Mouse (Mus musculus): ENCODE measurements around the gene Ncoa4. TPM values are rescaled to one million over a fixed set of nuclear protein-coding genes. Genes with fewer than 3 reads are reported as not detected.
A peak's percentile ranks its signal among the peaks of the same experiment; 100 is the strongest.
"Not testable (repeated sequence)": the region's sequence is repeated elsewhere in the genome, so short reads cannot be mapped to it uniquely, and the experiment has no call there.

The Ncoa4 gene
- polyA plus RNA-seq, 1 experiment from 2014 or later: 93.5 TPM

DNA sequence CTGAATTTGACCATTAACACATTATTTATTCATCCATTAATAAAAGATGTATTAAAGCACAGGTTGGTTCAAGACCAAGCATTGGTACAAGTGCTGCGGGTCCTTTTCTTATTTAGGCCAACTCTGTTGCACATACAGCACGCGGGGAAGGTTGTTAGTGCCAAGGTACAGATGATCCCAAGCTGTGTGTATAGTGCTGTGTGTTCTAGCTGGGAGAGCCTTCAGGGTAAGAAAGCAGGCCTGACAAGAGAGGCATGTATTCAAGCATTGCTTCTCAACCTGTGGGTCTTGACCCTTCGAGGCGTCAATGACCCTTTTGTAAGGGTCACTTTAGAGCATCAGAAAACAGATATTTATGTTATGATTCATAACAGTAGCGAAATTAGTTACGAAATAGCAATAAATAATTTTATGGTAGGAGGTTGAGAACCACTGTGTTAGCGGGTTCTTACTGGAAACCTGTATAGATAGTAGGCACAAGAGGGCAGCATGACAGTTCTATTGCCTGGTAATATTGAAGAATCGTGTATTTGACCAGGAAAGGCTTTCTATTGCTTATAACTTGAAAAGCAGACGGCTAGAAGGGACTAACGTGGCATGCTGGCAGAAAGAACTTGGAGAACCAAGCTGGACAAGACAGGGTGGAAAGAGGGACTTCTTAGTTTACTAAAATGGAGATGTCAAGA is 3.7 kb downstream of the Ncoa4 start:
- Histone ChIP-seq H3K27ac (no peak overlapping the region), H3K9ac (no peak overlapping the region), H3K27me3 (no peaks in the 10 kb centered on the region), H3K4me2 (no peak overlapping the region), H3K4me1 (replicated peaks) (peaks cover 42% of the 10 kb centered on the region), H3K36me3 (no peaks in the 10 kb centered on the region), H3K4me3 (no peak overlapping the region), H3K9me3 (no peaks in the 10 kb centered on the region)
- 94% methylated on average over 11 of the region's 11 CpGs for WGBS
- ATAC-seq (ENCODE audit: low FRiP score): no peak

GRCm38 (mm10) chr14:32164173-32165051 is 4.7 kb downstream of the Ncoa4 start:
- Histone ChIP-seq H3K27ac (no peak overlapping the region), H3K9ac (no peak overlapping the region), H3K4me2 (peak overlapping the region; percentile 98; the same call in 1 of the 2 replicates), H3K4me3 (no peak overlapping the region), H3K9me3 (no peaks in the 10 kb centered on the region), H3K4me1 (replicated peaks) (peaks cover 42% of the 10 kb centered on the region), H3K36me3 (no peaks in the 10 kb centered on the region), H3K27me3 (no peaks in the 10 kb centered on the region)
- ATAC-seq (ENCODE audit: low FRiP score): no peak
- WGBS: 89% methylated on average over 8 of the region's 8 CpGs

DNA sequence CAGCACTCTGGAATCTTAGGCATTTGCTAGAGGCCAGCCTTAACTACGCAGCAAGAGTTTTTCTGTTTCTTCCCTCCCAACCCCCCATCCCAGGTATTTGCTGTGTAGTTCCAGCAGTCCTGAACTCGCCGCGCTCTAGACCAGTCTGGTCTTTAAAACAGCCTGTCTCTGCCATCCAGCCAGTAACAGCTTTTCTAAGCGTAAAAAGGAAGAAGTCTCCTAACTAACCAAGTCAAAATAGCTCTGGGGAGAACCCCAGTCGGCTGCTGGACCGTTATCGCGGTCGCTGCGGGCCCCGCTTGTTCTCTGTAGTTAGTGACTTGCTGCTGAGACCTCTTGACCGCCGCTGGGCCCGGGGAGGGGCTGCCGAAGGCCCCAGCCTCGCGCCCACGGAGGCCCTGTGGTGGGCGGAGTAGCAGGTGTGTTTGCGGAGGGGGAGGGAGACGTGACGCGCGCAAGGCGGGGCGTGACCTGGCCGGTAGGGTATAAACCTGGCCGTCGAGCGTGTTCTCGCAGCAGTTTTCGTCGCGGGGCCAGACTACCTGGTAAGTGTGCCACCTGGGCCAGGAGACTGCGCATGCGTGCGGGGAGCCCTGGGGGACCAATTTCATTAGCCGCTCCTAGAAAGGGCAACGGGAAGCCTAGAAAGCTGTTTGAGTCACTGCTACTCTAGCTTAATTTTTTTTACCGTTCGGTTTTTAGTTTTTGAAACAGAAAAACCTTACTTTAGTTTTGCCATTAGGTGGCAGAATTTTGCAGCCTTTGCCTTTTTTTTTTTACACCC is 5.8 kb downstream of the Ncoa4 start:
- peak overlapping the region; percentile 52 for H3K4me3 ChIP-seq
- H3K9ac ChIP-seq: peak overlapping the region; percentile 82
- H3K27me3 ChIP-seq: no peaks in the 10 kb centered on the region
- ATAC-seq (ENCODE audit: low FRiP score): 0 out of 2 replicates have a peak, but pooled peaks have one; percentile 43
- peak overlapping the region; percentile 98 for H3K4me2 ChIP-seq
- no peaks in the 10 kb centered on the region for H3K9me3 ChIP-seq
- peaks cover 39% of the 10 kb centered on the region for H3K4me1 ChIP-seq (replicated peaks)
- no peaks in the 10 kb centered on the region for H3K36me3 ChIP-seq
- 1% methylated on average over 41 of the region's 42 CpGs for WGBS
- peak overlapping the region; percentile 44; the same call in 1 of the 2 replicates for H3K27ac ChIP-seq

DNA sequence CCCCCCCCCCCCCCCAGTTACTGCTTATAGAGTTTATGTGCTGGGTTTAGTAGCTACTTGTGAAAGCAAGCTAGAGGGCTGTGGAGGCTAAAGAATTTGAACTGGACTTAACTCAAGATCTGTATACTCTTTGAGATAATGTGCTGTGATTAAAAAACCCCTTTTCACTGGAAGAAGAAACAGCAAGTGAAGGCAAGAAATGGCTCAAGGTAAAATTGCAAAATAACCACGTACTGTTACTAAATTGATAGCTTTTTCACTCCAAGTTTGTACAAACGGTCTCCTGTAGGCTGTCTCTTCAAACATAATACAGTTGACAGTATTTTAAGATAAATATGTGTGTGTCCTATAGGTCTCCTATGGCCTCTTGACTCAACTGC is 6.4 kb downstream of the Ncoa4 start:
- H3K27ac ChIP-seq: no peak overlapping the region
- H3K4me1 ChIP-seq (replicated peaks): peaks cover 33% of the 10 kb centered on the region
- H3K4me2 ChIP-seq: peak overlapping the region; percentile 98
- H3K4me3 ChIP-seq: peak overlapping the region; percentile 52
- no peak for ATAC-seq (ENCODE audit: low FRiP score)
- H3K9ac ChIP-seq: 0 out of 2 replicates have a peak overlapping the region, but pooled peaks have one; percentile 82
- 71% methylated on average over 2 of the region's 2 CpGs for WGBS
- peaks cover 4% of the 10 kb centered on the region; the same call in 1 of the 2 replicates for H3K36me3 ChIP-seq
- H3K27me3 ChIP-seq: no peaks in the 10 kb centered on the region
- H3K9me3 ChIP-seq: no peaks in the 10 kb centered on the region

GRCm38 (mm10) chr14:32166840-32167239 is 7.2 kb downstream of the Ncoa4 start:
- Histone ChIP-seq H3K27ac (no peak overlapping the region), H3K4me1 (replicated peaks) (peaks cover 26% of the 10 kb centered on the region), H3K27me3 (no peaks in the 10 kb centered on the region), H3K4me3 (no peak overlapping the region), H3K9me3 (no peaks in the 10 kb centered on the region), H3K36me3 (peaks cover 5% of the 10 kb centered on the region; the same call in 1 of the 2 replicates), H3K4me2 (no peak overlapping the region), H3K9ac (no peak overlapping the region)
- ATAC-seq (ENCODE audit: low FRiP score): no peak
- 90% methylated on average over 1 of the region's 1 CpGs for WGBS

DNA sequence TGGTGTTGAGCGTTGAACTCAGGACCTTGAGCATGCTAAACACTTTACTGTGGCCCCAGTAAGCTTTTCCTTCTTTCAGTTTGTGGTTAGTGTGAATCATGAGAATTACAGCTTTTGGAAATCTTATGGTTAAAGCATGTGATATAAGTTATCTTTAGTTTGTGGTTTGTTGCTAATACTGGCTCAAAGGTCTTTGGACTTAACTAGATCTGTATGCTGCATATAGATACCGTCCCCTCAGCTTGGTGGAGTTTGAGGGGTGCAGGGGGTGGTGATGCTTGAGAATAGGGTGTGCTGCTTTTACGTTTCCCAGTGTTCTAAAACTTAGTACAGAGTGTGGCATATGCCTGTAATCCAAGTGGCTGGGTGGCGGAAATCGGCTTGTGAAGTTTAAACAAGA is 7.7 kb downstream of the Ncoa4 start:
- H3K27ac ChIP-seq: no peak overlapping the region
- 96% methylated on average over 5 of the region's 5 CpGs for WGBS
- no peaks in the 10 kb centered on the region for H3K9me3 ChIP-seq
- peaks cover 21% of the 10 kb centered on the region for H3K4me1 ChIP-seq (replicated peaks)
- H3K36me3 ChIP-seq: peaks cover 10% of the 10 kb centered on the region
- H3K4me3 ChIP-seq: no peak overlapping the region
- no peak overlapping the region for H3K4me2 ChIP-seq
- no peak for ATAC-seq (ENCODE audit: low FRiP score)
- no peaks in the 10 kb centered on the region for H3K27me3 ChIP-seq
- no peak overlapping the region for H3K9ac ChIP-seq

DNA sequence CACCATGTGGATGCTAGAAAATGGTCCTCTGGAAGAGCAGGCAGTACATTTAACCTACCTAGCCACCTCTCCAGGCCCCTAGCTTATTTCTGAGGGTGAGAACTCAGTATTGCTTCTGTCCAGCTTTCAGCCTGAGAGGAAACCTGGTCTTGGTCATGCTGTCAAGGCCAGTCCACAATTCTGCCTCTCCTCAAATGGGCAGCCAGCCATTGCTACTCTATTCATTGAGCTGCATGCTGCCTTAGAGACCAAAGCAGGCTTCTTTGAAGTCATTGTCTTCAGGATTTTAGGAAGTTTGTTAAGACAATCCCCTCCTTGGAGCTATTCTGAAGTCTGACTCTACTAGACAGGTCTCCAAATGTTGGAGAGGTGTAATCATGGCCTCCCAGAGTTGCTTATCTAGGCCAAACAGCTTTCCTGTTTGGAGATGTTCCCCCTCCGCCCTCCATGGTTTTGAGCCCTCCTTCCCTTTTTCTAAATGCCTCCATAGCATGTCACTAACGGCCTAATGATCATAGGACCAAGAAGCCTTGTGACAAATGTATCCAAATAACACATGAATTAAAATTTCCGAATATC is 9.1 kb downstream of the Ncoa4 start:
- H3K36me3 ChIP-seq: peaks cover 23% of the 10 kb centered on the region
- H3K9me3 ChIP-seq: no peaks in the 10 kb centered on the region

GRCm38 (mm10) chr14:32170137-32170536 is 10.5 kb downstream of the Ncoa4 start:
- Histone ChIP-seq H3K9me3 (no peaks in the 10 kb centered on the region), H3K36me3 (peaks cover 32% of the 10 kb centered on the region), H3K4me1 (replicated peaks) (peaks cover 17% of the 10 kb centered on the region), H3K27ac (no peak overlapping the region), H3K9ac (no peak overlapping the region), H3K4me2 (no peak overlapping the region), H3K4me3 (no peak overlapping the region), H3K27me3 (no peaks in the 10 kb centered on the region)
- no peak for ATAC-seq (ENCODE audit: low FRiP score)
- WGBS: 91% methylated on average over 4 of the region's 4 CpGs

More for the DNA sequence above, 9.1 kb downstream of the Ncoa4 start:
- no peak overlapping the region for H3K9ac ChIP-seq
- no peak overlapping the region for H3K4me2 ChIP-seq
- 83% methylated on average over 3 of the region's 3 CpGs for WGBS
- H3K27ac ChIP-seq: no peak overlapping the region
- H3K4me3 ChIP-seq: no peak overlapping the region
- no peaks in the 10 kb centered on the region for H3K27me3 ChIP-seq
- peaks cover 19% of the 10 kb centered on the region for H3K4me1 ChIP-seq (replicated peaks)
- ATAC-seq (ENCODE audit: low FRiP score): no peak

DNA sequence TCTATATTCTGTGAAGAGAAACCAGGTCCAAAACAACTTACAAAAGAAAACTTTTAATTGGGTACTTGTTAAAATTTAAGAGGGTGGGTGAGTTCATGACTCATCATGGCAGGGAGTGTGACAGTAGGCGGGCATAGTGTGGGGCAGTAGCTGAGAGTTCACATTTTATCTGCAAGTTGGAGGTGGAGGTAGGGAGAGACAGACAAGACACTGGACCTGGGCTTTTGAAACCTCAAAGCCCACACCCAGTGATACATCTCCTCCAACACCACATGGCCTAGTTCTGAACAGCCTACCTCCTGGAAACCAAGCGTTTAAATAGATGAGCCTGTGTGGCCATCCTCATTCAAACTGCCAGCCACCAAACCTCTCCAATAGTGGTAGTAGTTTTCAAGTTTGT is 15.6 kb downstream of the Ncoa4 start:
- no peaks in the 10 kb centered on the region for H3K4me1 ChIP-seq (replicated peaks)
- no peak overlapping the region for H3K27ac ChIP-seq
- peaks cover 49% of the 10 kb centered on the region for H3K36me3 ChIP-seq
- H3K27me3 ChIP-seq: no peaks in the 10 kb centered on the region
- whole genome bisulfite sequencing: 90% methylated on average over 2 of the region's 2 CpGs
- no peak overlapping the region for H3K9ac ChIP-seq
- H3K9me3 ChIP-seq: no peaks in the 10 kb centered on the region
- no peak overlapping the region for H3K4me2 ChIP-seq
- ATAC-seq (ENCODE audit: low FRiP score): no peak
- no peak overlapping the region for H3K4me3 ChIP-seq

GRCm38 (mm10) chr14:32176590-32176989 is 16.9 kb downstream of the Ncoa4 start:
- H3K9ac ChIP-seq; ATAC-seq (ENCODE audit: low FRiP score); H3K4me2 ChIP-seq; H3K27ac ChIP-seq; H3K4me1 ChIP-seq (replicated peaks); H3K27me3 ChIP-seq; H3K9me3 ChIP-seq; H3K4me3 ChIP-seq: not testable (repeated sequence)
- peaks cover 55% of the 10 kb centered on the region for H3K36me3 ChIP-seq
- WGBS: 87% methylated on average over 5 of the region's 5 CpGs

- no peak overlapping the region for H3K4me3 ChIP-seq
- H3K9ac ChIP-seq: no peak overlapping the region
- no peaks in the 10 kb centered on the region for H3K9me3 ChIP-seq
- no peak for ATAC-seq (ENCODE audit: low FRiP score)
- peaks cover 59% of the 10 kb centered on the region for H3K36me3 ChIP-seq
- WGBS: 93% methylated on average over 10 of the region's 10 CpGs
- H3K27me3 ChIP-seq: no peaks in the 10 kb centered on the region
- no peak overlapping the region for H3K27ac ChIP-seq
- no peaks in the 10 kb centered on the region for H3K4me1 ChIP-seq (replicated peaks)
- no peak overlapping the region for H3K4me2 ChIP-seq
Observed at GRCm38 (mm10) chr14:32179393-32180195, 19.9 kb downstream of the Ncoa4 start.

Measured in hindbrain, embryonic 13.5 days (tissue).